Mouse (Mus musculus): Measurements from ENCODE around the gene Man2c1. TPM values are rescaled to one million over a fixed set of nuclear protein-coding genes. Genes with fewer than 3 reads are reported as not detected.

Man2c1 gene
- total RNA-seq, 2 experiments from 2014 or later: 58.8 to 68.4 TPM

GRCm38 (mm10) chr9:57158013-57158470 is 27.6 kb downstream of the Man2c1 start, which contains the start of gene Commd4:
Gene Commd4, minus strand, starts transcription at chr9:57158331.
- peak; percentile 95 for DNase-seq

DNA sequence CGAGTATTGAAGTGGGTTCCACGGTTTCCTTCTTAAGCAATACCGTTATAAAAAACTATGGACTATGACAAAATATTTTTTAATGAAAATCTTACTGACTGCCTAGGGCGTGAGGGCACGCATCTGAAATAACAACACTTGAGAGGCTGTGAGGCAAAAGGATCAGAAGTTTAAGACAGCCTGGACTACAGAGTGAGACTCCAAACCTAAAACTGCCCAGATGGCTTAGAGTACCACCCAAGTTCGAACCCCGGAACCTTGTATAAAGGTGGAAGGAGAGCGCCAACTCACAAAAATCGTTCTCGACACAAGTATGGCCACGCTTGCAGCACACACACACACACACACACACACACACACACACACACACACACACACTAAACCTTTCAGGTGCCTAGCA is 28.0 kb downstream of the Man2c1 start:
- DNase-seq: no peak

- no peak for DNase-seq
These were observed 32.0 kb downstream of the Man2c1 start for GRCm38 (mm10) chr9:57162496-57162895.

DNA sequence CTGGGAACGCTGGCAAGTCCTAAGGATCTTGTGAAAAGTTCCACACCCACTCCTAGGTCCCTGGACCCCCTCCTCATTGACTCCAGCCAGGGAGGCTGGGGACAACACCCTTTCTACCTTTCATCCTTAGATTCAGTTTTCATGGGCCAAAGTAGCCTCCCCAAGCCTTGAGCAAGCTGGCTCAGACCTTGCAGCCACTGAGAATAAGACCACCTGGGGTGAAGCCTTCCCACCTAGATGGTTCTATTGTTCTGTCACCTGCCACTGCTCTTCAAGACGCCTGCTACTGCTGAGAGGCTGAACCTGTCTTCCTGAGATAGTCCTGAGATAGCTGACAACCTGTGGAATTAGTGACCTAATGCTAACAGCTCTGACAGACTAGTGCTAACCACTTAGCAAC is 32.6 kb downstream of the Man2c1 start:
- no peak for DNase-seq

DNA sequence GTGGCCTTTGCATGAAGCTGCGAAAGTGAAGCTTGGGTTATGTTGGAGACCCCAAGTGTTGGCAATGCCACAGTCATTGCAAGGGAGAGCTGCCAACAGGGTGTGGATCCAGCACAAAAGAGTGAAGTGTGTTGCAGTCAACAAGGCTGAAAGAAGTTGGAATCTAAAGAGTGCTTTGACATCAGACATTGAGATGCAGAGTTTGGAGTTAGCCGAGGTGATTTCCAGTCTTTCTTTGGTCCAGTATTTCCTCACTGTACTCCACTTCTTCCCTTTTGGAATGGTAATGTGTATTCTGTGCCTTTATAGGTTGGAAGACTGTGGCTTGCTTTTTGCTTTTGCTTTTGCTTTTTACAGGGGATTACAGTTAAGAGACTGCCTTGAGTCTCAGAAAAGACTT is 35.7 kb downstream of the Man2c1 start:
- no peak for DNase-seq

GRCm38 (mm10) chr9:57168411-57168810 is 37.9 kb downstream of the Man2c1 start:
- DNase-seq: no peak

Other genes starting within 250 kb of the Man2c1 start
- 10 to 100 TPM; 11.7 to 13.9 TPM for gene Snx33, start 202.3 kb upstream of the Man2c1 start, total RNA-seq (2021)
- 10 to 100 TPM; 53.5 to 54.4 TPM for gene Imp3, start 193.2 kb upstream of the Man2c1 start, total RNA-seq (2021)
- 1 to 10 TPM; 8.6 to 9.1 TPM for gene Snupn, start 179.8 kb upstream of the Man2c1 start, total RNA-seq (2021)
- 10 to 100 TPM; 24.5 to 25.1 TPM for gene Ptpn9, start 135.8 kb upstream of the Man2c1 start, total RNA-seq (2021)
- 10 to 100 TPM; 46.2 to 46.5 TPM for gene Sin3a, start 58.6 kb upstream of the Man2c1 start, total RNA-seq (2021)
- 1 to 10 TPM; 3.5 to 5.0 TPM for gene Neil1, start 17.6 kb downstream of the Man2c1 start, total RNA-seq (2021)
- gene Commd4, start 27.6 kb downstream of the Man2c1 start, total RNA-seq (2021): 10 to 100 TPM; 31.1 to 33.0 TPM
- gene Trcg1, start 105.9 kb downstream of the Man2c1 start, total RNA-seq (2021): not detected
- 10 to 100 TPM; 21.6 to 26.6 TPM for gene 1700017B05Rik, start 131.9 kb downstream of the Man2c1 start, total RNA-seq (2021)

Data from heart, postnatal 4 days (tissue).